Mouse (Mus musculus): ENCODE data around the gene Gm10217. TPM values are rescaled to one million over a fixed set of nuclear protein-coding genes. Genes with fewer than 3 reads are reported as not detected.
A peak's percentile ranks its signal among the peaks of the same experiment; 100 is the strongest.

Gm10217 gene
- not detected in 2 replicates for polyA plus RNA-seq (2012; rRNA removed)

DNA sequence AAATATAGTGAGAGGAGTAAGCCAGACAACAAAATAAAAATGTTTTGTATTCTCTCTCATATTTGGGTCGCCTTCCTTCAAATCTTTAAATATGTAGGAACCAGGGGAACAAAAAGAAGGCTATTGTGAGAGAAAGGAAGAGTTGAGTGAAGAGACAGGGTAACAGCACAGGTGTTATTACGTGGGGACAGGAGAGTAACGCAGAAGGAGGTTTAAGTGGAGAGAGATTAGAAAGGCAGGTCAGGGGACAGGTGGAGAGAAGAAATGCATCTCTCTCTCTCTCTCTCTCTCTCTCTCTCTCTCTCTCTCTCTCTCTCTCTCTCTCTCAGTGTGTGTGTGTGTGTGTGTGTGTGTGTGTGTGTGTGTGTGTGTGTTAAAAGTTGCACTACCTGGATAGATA lies at the start of gene Gm10217:
Gm10217 (plus strand) TSS at position 301 of the 400 bp plus-strand sequence.
- no peak for TF ChIP-seq CTCF (conservative IDR thresholded peaks at IDR 0.05; ENCODE audit: insufficient read depth, insufficient read length, low read depth, low read length)
- no peak for TF ChIP-seq POLR2A (IDR thresholded peaks at IDR 0.05; ENCODE audit: low read depth, low read length)
- DNase-seq: no peak
- no peaks in the 10 kb centered on the region for H3K27me3 ChIP-seq (replicated peaks; ENCODE audit: control insufficient read depth, insufficient read depth, low read length)
- no peak within 1 kb of the TSS for H3K27ac ChIP-seq (ENCODE audit: insufficient read depth, low read depth, low read length)
- 90% methylated on average over 3 of the region's 3 CpGs for WGBS
- no peaks in the 10 kb centered on the region for H3K4me1 ChIP-seq (ENCODE audit: control insufficient read depth, insufficient read depth, low read length)
- H3K36me3 ChIP-seq (ENCODE audit: control insufficient read depth, insufficient read depth, low read length): no peaks in the 10 kb centered on the region
- no peak within 1 kb of the TSS for H3K4me3 ChIP-seq (ENCODE audit: insufficient read depth, low read depth, low read length)

DNA sequence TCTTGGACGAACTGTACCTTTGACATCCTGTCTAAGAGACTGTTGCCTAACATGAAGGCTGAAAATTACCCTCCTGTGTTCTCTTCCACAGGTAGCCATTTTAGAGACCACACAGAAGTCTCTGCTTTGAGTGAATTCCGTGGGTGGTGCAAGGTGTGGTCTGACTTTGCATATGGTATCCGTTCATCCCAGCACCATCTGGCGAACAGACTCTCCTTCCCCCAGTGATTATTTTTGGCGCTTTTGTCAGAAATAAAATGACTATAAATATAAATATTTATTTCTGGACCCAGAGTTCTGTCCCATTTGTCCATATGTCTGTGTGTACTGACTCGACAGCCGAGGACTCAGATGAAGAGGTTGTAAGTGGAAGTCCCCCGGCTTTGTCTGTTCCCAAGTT lies 39.3 kb upstream of the Gm10217 start:
- Histone ChIP-seq H3K4me3 (ENCODE audit: insufficient read depth, low read depth, low read length) (no peak overlapping the region), H3K27ac (ENCODE audit: insufficient read depth, low read depth, low read length) (no peak overlapping the region), H3K4me1 (ENCODE audit: control insufficient read depth, insufficient read depth, low read length) (no peaks in the 10 kb centered on the region), H3K36me3 (ENCODE audit: control insufficient read depth, insufficient read depth, low read length) (no peaks in the 10 kb centered on the region), H3K27me3 (replicated peaks; ENCODE audit: control insufficient read depth, insufficient read depth, low read length) (no peaks in the 10 kb centered on the region)
- 82% methylated on average over 8 of the region's 8 CpGs for WGBS
- no peak for DNase-seq
- no peak for TF ChIP-seq CTCF (conservative IDR thresholded peaks at IDR 0.05; ENCODE audit: insufficient read depth, insufficient read length, low read depth, low read length)
- no peak for TF ChIP-seq POLR2A (IDR thresholded peaks at IDR 0.05; ENCODE audit: low read depth, low read length)

- H3K27me3 ChIP-seq (replicated peaks; ENCODE audit: control insufficient read depth, insufficient read depth, low read length): no peaks in the 10 kb centered on the region
- DNase-seq: no peak
- H3K27ac ChIP-seq (ENCODE audit: insufficient read depth, low read depth, low read length): no peak overlapping the region
- TF ChIP-seq CTCF (conservative IDR thresholded peaks at IDR 0.05; ENCODE audit: insufficient read depth, insufficient read length, low read depth, low read length) (no peak), POLR2A (IDR thresholded peaks at IDR 0.05; ENCODE audit: low read depth, low read length) (no peak)
- WGBS: 80% methylated on average over 3 of the region's 3 CpGs
- no peaks in the 10 kb centered on the region for H3K36me3 ChIP-seq (ENCODE audit: control insufficient read depth, insufficient read depth, low read length)
- no peaks in the 10 kb centered on the region for H3K4me1 ChIP-seq (ENCODE audit: control insufficient read depth, insufficient read depth, low read length)
- H3K4me3 ChIP-seq (ENCODE audit: insufficient read depth, low read depth, low read length): no peak overlapping the region
These were observed 23.8 kb upstream of the Gm10217 start for GRCm38 (mm10) chr8:9840257-9840656.

- peak; percentile 23 for DNase-seq
- H3K27me3 ChIP-seq (replicated peaks; ENCODE audit: control insufficient read depth, insufficient read depth, low read length): no peaks in the 10 kb centered on the region
- H3K27ac ChIP-seq (ENCODE audit: insufficient read depth, low read depth, low read length): no peak overlapping the region
- H3K4me3 ChIP-seq (ENCODE audit: insufficient read depth, low read depth, low read length): no peak overlapping the region
- no peaks in the 10 kb centered on the region for H3K36me3 ChIP-seq (ENCODE audit: control insufficient read depth, insufficient read depth, low read length)
- no peak for TF ChIP-seq POLR2A (IDR thresholded peaks at IDR 0.05; ENCODE audit: low read depth, low read length)
- no peak for TF ChIP-seq CTCF (conservative IDR thresholded peaks at IDR 0.05; ENCODE audit: insufficient read depth, insufficient read length, low read depth, low read length)
- 37% methylated on average over 2 of the region's 2 CpGs for WGBS
- H3K4me1 ChIP-seq (ENCODE audit: control insufficient read depth, insufficient read depth, low read length): no peaks in the 10 kb centered on the region
These were observed 4.8 kb upstream of the Gm10217 start for GRCm38 (mm10) chr8:9859286-9859685.

DNA sequence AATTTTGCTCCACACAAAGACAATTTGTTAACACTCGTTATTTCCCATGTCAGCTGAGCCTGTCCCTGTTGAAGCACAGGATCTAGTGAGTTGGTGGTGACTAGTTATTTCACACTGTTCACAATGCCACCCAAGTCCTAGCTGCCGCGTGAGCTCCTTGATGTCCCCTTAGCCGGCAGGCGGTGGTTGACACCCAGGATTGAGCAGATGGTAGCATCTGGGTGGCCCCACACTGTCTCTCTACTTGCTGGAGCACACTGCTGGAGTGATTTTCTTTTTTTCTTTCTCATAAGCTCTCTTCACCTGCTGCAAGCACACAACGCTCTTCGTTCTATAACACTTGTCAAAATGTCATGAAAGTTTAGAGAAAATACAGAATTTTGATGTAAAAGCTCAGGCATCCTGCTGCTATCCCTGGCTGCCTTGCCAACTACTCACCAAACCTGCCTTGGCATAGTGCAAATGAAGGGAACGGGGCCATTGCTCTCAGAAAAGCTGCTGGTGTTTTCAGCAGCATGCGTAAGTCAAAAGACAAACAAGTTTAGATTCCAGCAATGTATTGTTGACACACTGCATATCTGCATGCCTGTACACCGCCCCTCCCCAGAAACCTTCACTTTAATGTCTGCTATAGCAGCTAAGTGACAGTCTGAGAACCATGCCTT lies 3.4 kb upstream of the Gm10217 start:
- Histone ChIP-seq H3K4me3 (ENCODE audit: insufficient read depth, low read depth, low read length) (no peak overlapping the region), H3K4me1 (ENCODE audit: control insufficient read depth, insufficient read depth, low read length) (no peaks in the 10 kb centered on the region), H3K27ac (ENCODE audit: insufficient read depth, low read depth, low read length) (no peak overlapping the region), H3K36me3 (ENCODE audit: control insufficient read depth, insufficient read depth, low read length) (no peaks in the 10 kb centered on the region), H3K27me3 (replicated peaks; ENCODE audit: control insufficient read depth, insufficient read depth, low read length) (no peaks in the 10 kb centered on the region)
- TF ChIP-seq CTCF (conservative IDR thresholded peaks at IDR 0.05; ENCODE audit: insufficient read depth, insufficient read length, low read depth, low read length) (no peak), POLR2A (IDR thresholded peaks at IDR 0.05; ENCODE audit: low read depth, low read length) (no peak)
- WGBS: 66% methylated on average over 10 of the region's 10 CpGs
- no peak for DNase-seq

GRCm38 (mm10) chr8:9865150-9865549 lies 1.1 kb downstream of the Gm10217 start:
- no peak for DNase-seq
- 61% methylated on average over 9 of the region's 9 CpGs for WGBS
- Histone ChIP-seq H3K4me1 (ENCODE audit: control insufficient read depth, insufficient read depth, low read length) (no peaks in the 10 kb centered on the region), H3K27ac (ENCODE audit: insufficient read depth, low read depth, low read length) (no peak overlapping the region), H3K36me3 (ENCODE audit: control insufficient read depth, insufficient read depth, low read length) (no peaks in the 10 kb centered on the region), H3K4me3 (ENCODE audit: insufficient read depth, low read depth, low read length) (no peak overlapping the region), H3K27me3 (replicated peaks; ENCODE audit: control insufficient read depth, insufficient read depth, low read length) (no peaks in the 10 kb centered on the region)
- TF ChIP-seq CTCF (conservative IDR thresholded peaks at IDR 0.05; ENCODE audit: insufficient read depth, insufficient read length, low read depth, low read length) (no peak), POLR2A (IDR thresholded peaks at IDR 0.05; ENCODE audit: low read depth, low read length) (no peak)

GRCm38 (mm10) chr8:9868094-9868493 lies 4.0 kb downstream of the Gm10217 start:
- Histone ChIP-seq H3K27me3 (replicated peaks; ENCODE audit: control insufficient read depth, insufficient read depth, low read length) (no peaks in the 10 kb centered on the region), H3K4me3 (ENCODE audit: insufficient read depth, low read depth, low read length) (no peak overlapping the region), H3K36me3 (ENCODE audit: control insufficient read depth, insufficient read depth, low read length) (no peaks in the 10 kb centered on the region), H3K27ac (ENCODE audit: insufficient read depth, low read depth, low read length) (no peak overlapping the region), H3K4me1 (ENCODE audit: control insufficient read depth, insufficient read depth, low read length) (no peaks in the 10 kb centered on the region)
- WGBS: 66% methylated on average over 3 of the region's 3 CpGs
- DNase-seq: no peak
- TF ChIP-seq CTCF (conservative IDR thresholded peaks at IDR 0.05; ENCODE audit: insufficient read depth, insufficient read length, low read depth, low read length) (no peak), POLR2A (IDR thresholded peaks at IDR 0.05; ENCODE audit: low read depth, low read length) (no peak)
